Mouse (Mus musculus): ENCODE results near the gene Mgst3.

Gene Mgst3

GRCm38 (mm10) chr1:167393683-167394492, at the start of gene Mgst3:
Mgst3 (minus strand) TSS chr1:167393841.
- DNase-seq: peak; percentile 89

GRCm38 (mm10) chr1:167438231-167438885, 44.7 kb upstream of the Mgst3 start:
- DNase-seq: no peak

- no peak for DNase-seq
Observed at GRCm38 (mm10) chr1:167437091-167437490, 43.5 kb upstream of the Mgst3 start.

- no peak for DNase-seq
Observed at GRCm38 (mm10) chr1:167436186-167436975, 42.7 kb upstream of the Mgst3 start.

GRCm38 (mm10) chr1:167434931-167435330, 41.3 kb upstream of the Mgst3 start:
- no peak for DNase-seq

- no peak for DNase-seq
Observed at GRCm38 (mm10) chr1:167430976-167431676, 37.5 kb upstream of the Mgst3 start.

- no peak for DNase-seq
Observed at GRCm38 (mm10) chr1:167426681-167427080, 33.0 kb upstream of the Mgst3 start.

GRCm38 (mm10) chr1:167425572-167425971, 31.9 kb upstream of the Mgst3 start:
- DNase-seq: no peak

GRCm38 (mm10) chr1:167422501-167423240, 29.0 kb upstream of the Mgst3 start:
- no peak for DNase-seq

- peak; percentile 57 for DNase-seq
Observed at GRCm38 (mm10) chr1:167414846-167415245, 21.2 kb upstream of the Mgst3 start.

- DNase-seq: no peak
Observed at GRCm38 (mm10) chr1:167411991-167412715, 18.5 kb upstream of the Mgst3 start.

GRCm38 (mm10) chr1:167409601-167410000, 16.0 kb upstream of the Mgst3 start:
- no peak for DNase-seq

- DNase-seq: no peak
Observed at GRCm38 (mm10) chr1:167405237-167405636, 11.6 kb upstream of the Mgst3 start.

GRCm38 (mm10) chr1:167393281-167393680, 360 bp downstream of the Mgst3 start:
- peak; percentile 15 for DNase-seq

- peak; percentile 21 for DNase-seq
Observed at GRCm38 (mm10) chr1:167392687-167393086, 954 bp downstream of the Mgst3 start.

- no peak for DNase-seq
Observed at GRCm38 (mm10) chr1:167392031-167392640, 1.5 kb downstream of the Mgst3 start.

GRCm38 (mm10) chr1:167391241-167391640, 2.4 kb downstream of the Mgst3 start:
- DNase-seq: no peak

- DNase-seq: no peak
Observed at GRCm38 (mm10) chr1:167390381-167390780, 3.3 kb downstream of the Mgst3 start.

- no peak for DNase-seq
Observed at GRCm38 (mm10) chr1:167389584-167389983, 4.1 kb downstream of the Mgst3 start.

GRCm38 (mm10) chr1:167388571-167388970, 5.1 kb downstream of the Mgst3 start:
- DNase-seq: no peak

GRCm38 (mm10) chr1:167387796-167388195, 5.8 kb downstream of the Mgst3 start:
- DNase-seq: no peak

All from layer of hippocampus, adult 9-11 months (tissue).